Mouse (Mus musculus) macrophage (primary cell): ENCODE data around the gene Rpl28. TPM values are rescaled to one million over a fixed set of nuclear protein-coding genes. Genes with fewer than 3 reads are reported as not detected.

Source experiments
- H3K27ac ChIP-seq: fragments of 350-480 bp; formaldehyde crosslinking; 2 replicates; pipeline ENCODE4 v1.9.0; 2021
- H3K36me3 ChIP-seq: fragments of 350-480 bp; formaldehyde crosslinking; 2 replicates; pipeline ENCODE4 v1.9.0; 2021; ENCODE audit errors: inconsistent target
- H3K4me3 ChIP-seq: fragments of 350-480 bp; formaldehyde crosslinking; 2 replicates; pipeline ENCODE4 v1.9.0; 2021; ENCODE audit errors: inconsistent target
- H3K79me2 ChIP-seq: fragments of 350-480 bp; formaldehyde crosslinking; 2 replicates; pipeline ENCODE4 v1.9.0; 2021; ENCODE audit errors: inconsistent target
- WGBS: methylation state at CpG from one replicate; pipeline ENCODE4 v1.1.7; 2026; ENCODE audit warnings: inconsistent platforms; ENCODE audit not compliant: missing documents; 5-methylcytosine and 5-hydroxymethylcytosine counted together
- polyA plus RNA-seq: library from polyadenylated mRNA; stranded (reverse); fragments of 250-400 nt; gene quantifications from 3 replicates; pipeline ENCODE4 v1.2.4, GENCODE M21; 2018; ENCODE audit warnings: inconsistent platforms

Rpl28 gene
- polyA plus RNA-seq, 1 experiment from 2014 or later = 395 TPM

- no peaks in the 10 kb centered on the region for H3K79me2 ChIP-seq
- 71% methylated on average over 10 of the region's 10 CpGs for WGBS
- no peak overlapping the region for H3K4me3 ChIP-seq
- no peak overlapping the region for H3K27ac ChIP-seq
- H3K36me3 ChIP-seq = no peaks in the 10 kb centered on the region
These were observed 16.5 kb upstream of the Rpl28 start for GRCm38 (mm10) chr7:4776131-4776530.

GRCm38 (mm10) chr7:4776861-4777830 is 15.5 kb upstream of the Rpl28 start:
- no peaks in the 10 kb centered on the region for H3K79me2 ChIP-seq
- H3K27ac ChIP-seq = no peak overlapping the region
- no peak overlapping the region for H3K4me3 ChIP-seq
- WGBS = 6% methylated on average over 39 of the region's 56 CpGs
- no peaks in the 10 kb centered on the region for H3K36me3 ChIP-seq

GRCm38 (mm10) chr7:4777851-4778637 is 14.6 kb upstream of the Rpl28 start:
- no peak overlapping the region for H3K4me3 ChIP-seq
- WGBS = 48% methylated on average over 20 of the region's 20 CpGs
- no peaks in the 10 kb centered on the region for H3K79me2 ChIP-seq
- no peaks in the 10 kb centered on the region for H3K36me3 ChIP-seq
- no peak overlapping the region for H3K27ac ChIP-seq

GRCm38 (mm10) chr7:4779921-4780320 is 12.8 kb upstream of the Rpl28 start:
- Histone ChIP-seq H3K36me3 (no peaks in the 10 kb centered on the region), H3K4me3 (no peak overlapping the region), H3K79me2 (no peaks in the 10 kb centered on the region), H3K27ac (no peak overlapping the region)
- 2% methylated on average over 5 of the region's 5 CpGs for WGBS

GRCm38 (mm10) chr7:4782130-4782529 is 10.5 kb upstream of the Rpl28 start:
- Histone ChIP-seq H3K27ac (no peak overlapping the region), H3K36me3 (no peaks in the 10 kb centered on the region), H3K4me3 (no peak overlapping the region), H3K79me2 (no peaks in the 10 kb centered on the region)
- 38% methylated on average over 3 of the region's 3 CpGs for WGBS

- no peaks in the 10 kb centered on the region for H3K36me3 ChIP-seq
- WGBS = 75% methylated on average over 2 of the region's 2 CpGs
- H3K27ac ChIP-seq = no peak within 1 kb of the TSS
- H3K79me2 ChIP-seq = no peaks in the 10 kb centered on the region
- no peak within 1 kb of the TSS for H3K4me3 ChIP-seq
These were observed 9.9 kb upstream of the Rpl28 start, which contains the start of the genes Il11 and Tmem190 for GRCm38 (mm10) chr7:4782759-4783158. Il11 (minus strand) TSS chr7:4782859. Tmem190 (plus strand) TSS chr7:4782937.

GRCm38 (mm10) chr7:4783667-4784268 is 8.9 kb upstream of the Rpl28 start:
- Histone ChIP-seq H3K36me3 (no peaks in the 10 kb centered on the region), H3K79me2 (no peaks in the 10 kb centered on the region), H3K27ac (no peak overlapping the region), H3K4me3 (no peak overlapping the region)
- WGBS = 84% methylated on average over 14 of the region's 14 CpGs

GRCm38 (mm10) chr7:4788499-4789435 is 3.9 kb upstream of the Rpl28 start:
- 2% methylated on average over 63 of the region's 64 CpGs for WGBS

GRCm38 (mm10) chr7:4789436-4789935 is 3.2 kb upstream of the Rpl28 start, which contains the start of gene Tmem238:
Tmem238 (minus strand) TSS chr7:4789656.
- no peak within 1 kb of the TSS for H3K27ac ChIP-seq
- peaks cover 18% of the 10 kb centered on the region for H3K79me2 ChIP-seq
- WGBS = 10% methylated on average over 40 of the region's 40 CpGs
- 0 out of 2 replicates have a peak, but pooled peaks cover 2% of the 10 kb centered on the region for H3K36me3 ChIP-seq
- peak within 1 kb of the TSS; percentile 22 for H3K4me3 ChIP-seq

More at GRCm38 (mm10) chr7:4788499-4789435, 3.9 kb upstream of the Rpl28 start:
- no peaks in the 10 kb centered on the region for H3K36me3 ChIP-seq
- peaks cover 10% of the 10 kb centered on the region for H3K79me2 ChIP-seq
- H3K4me3 ChIP-seq = peak overlapping the region; percentile 22
- no peak overlapping the region for H3K27ac ChIP-seq

- Histone ChIP-seq H3K4me3 (peak overlapping the region; percentile 95), H3K27ac (peak overlapping the region; percentile 85), H3K36me3 (peaks cover 21% of the 10 kb centered on the region), H3K79me2 (peaks cover 18% of the 10 kb centered on the region)
- under 1% methylated on average over 26 of the region's 31 CpGs for WGBS
These were observed 574 bp downstream of the Rpl28 start for GRCm38 (mm10) chr7:4793248-4793647.

- Histone ChIP-seq H3K79me2 (peaks cover 18% of the 10 kb centered on the region), H3K4me3 (peak overlapping the region; percentile 95), H3K27ac (peak overlapping the region; percentile 85), H3K36me3 (peaks cover 21% of the 10 kb centered on the region)
- 40% methylated on average over 4 of the region's 4 CpGs for WGBS
These were observed 1.0 kb downstream of the Rpl28 start for GRCm38 (mm10) chr7:4793674-4794073.

GRCm38 (mm10) chr7:4794631-4795168 is 2.0 kb downstream of the Rpl28 start:
- 69% methylated on average over 3 of the region's 3 CpGs for WGBS
- no peak overlapping the region for H3K27ac ChIP-seq
- H3K79me2 ChIP-seq = peaks cover 18% of the 10 kb centered on the region
- H3K36me3 ChIP-seq = peaks cover 21% of the 10 kb centered on the region
- H3K4me3 ChIP-seq = no peak overlapping the region

- Histone ChIP-seq H3K36me3 (peaks cover 21% of the 10 kb centered on the region), H3K27ac (no peak overlapping the region), H3K4me3 (no peak overlapping the region), H3K79me2 (peaks cover 18% of the 10 kb centered on the region)
- 75% methylated on average over 7 of the region's 7 CpGs for WGBS
These were observed 3.2 kb downstream of the Rpl28 start for GRCm38 (mm10) chr7:4795767-4796433.
